Mouse (Mus musculus): ENCODE results near the gene Fer.

DNA sequence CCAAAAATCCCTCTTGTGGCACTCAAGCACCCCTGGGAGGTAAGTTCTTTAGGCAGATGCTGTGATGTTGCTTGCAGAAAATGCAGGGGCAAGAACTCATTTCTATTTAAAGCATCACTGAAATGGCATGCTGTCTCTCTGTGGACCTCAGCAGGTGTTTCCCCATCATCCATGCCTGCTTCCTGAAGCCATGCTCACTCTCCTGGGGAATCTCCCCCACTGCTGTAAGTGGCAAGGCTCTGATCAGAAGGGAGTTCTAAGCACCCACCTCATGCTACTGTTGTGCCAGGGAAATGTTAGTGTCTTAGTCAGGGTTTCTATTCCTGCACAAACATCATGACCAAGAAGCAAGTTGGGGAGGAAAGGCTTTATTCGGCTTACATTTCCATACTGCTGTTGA lies 287.9 kb downstream of the Fer start:
- TF ChIP-seq CTCF (IDR thresholded peaks at IDR 0.05; ENCODE audit: low read depth, low read length) (no peak), POLR2A (IDR thresholded peaks at IDR 0.05; ENCODE audit: borderline replicate concordance, low read depth, low read length) (no peak)
